Mouse (Mus musculus) limb, embryonic 10.5 days (tissue): ENCODE measurements around the gene Etfbkmt. TPM values are rescaled to one million over a fixed set of nuclear protein-coding genes. Genes with fewer than 3 reads are reported as not detected.
A peak's percentile ranks its signal among the peaks of the same experiment; 100 is the strongest.
"Not testable (repeated sequence)": the region's sequence is repeated elsewhere in the genome, so short reads cannot be mapped to it uniquely, and the experiment has no call there.

Experiments used
- DNase-seq: peaks from one replicate; pipeline ENCODE4 v3.0.0-alpha.2; 2017; ENCODE audit warnings: low spot score
- H3K27ac ChIP-seq: fragments of 300-500 bp; sonication (generic); 2 replicates; pipeline ENCODE4 v1.5.1; 2016; ENCODE audit warnings: mild to moderate bottlenecking
- H3K27me3 ChIP-seq: fragments of 300-500 bp; sonication (generic); 2 replicates; pipeline ENCODE4 v1.6.1; 2016; ENCODE audit warnings: low read depth, mild to moderate bottlenecking; ENCODE audit not compliant: poor library complexity, severe bottlenecking
- H3K36me3 ChIP-seq: fragments of 300-500 bp; sonication (generic); 2 replicates; pipeline ENCODE4 v1.6.1; 2016; ENCODE audit warnings: mild to moderate bottlenecking, moderate library complexity
- H3K4me1 ChIP-seq: fragments of 300-500 bp; sonication (generic); 2 replicates; pipeline ENCODE4 v1.6.1; 2016
- H3K4me3 ChIP-seq: fragments of 300-500 bp; sonication (generic); 2 replicates; pipeline ENCODE4 v1.5.1; 2016; ENCODE audit warnings: mild to moderate bottlenecking, moderate library complexity
- H3K9me3 ChIP-seq: fragments of 300-500 bp; sonication (generic); replicated peaks from 2 replicates; pipeline ENCODE4 v1.6.1; 2016; ENCODE audit warnings: mild to moderate bottlenecking
- WGBS: fragments of 180-500 bp; shearing (Covaris S2); methylation state at CpG from one replicate; pipeline ENCODE4 v1.1.7; 2016; 5-methylcytosine and 5-hydroxymethylcytosine counted together
- polyA plus RNA-seq: library from polyadenylated mRNA; unstranded; fragments of >200 nt; fragmentation: Nextera tagmentation; extraction: Ambion mirVana; gene quantifications from 2 replicates; pipeline ENCODE4 v1.2.1, GENCODE M21; 2016

Gene Etfbkmt
- polyA plus RNA-seq, 1 experiment from 2014 or later: 15.8 TPM

DNA sequence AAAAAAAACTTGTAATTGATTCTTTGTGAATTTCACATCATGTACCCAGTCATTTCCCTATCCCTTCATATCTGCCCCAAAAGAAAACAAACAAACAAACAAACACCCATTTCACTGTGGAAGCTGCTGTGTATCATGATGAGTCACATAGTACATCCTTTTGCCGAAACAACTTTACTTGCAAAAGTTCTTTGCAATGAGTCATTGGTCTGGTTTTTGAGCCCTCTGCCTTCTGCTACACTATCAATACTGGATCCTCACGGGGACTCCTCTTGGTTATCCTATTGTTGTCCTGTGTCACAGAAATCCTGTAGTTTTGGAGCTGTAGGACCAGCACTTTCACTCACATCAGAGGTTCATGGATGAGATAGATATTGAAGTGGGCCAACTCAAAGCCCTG, 30.7 kb upstream of the Etfbkmt start:
- WGBS: 81% methylated on average over 2 of the region's 2 CpGs
- no peaks in the 10 kb centered on the region for H3K27me3 ChIP-seq
- no peaks in the 10 kb centered on the region for H3K9me3 ChIP-seq
- no peaks in the 10 kb centered on the region for H3K36me3 ChIP-seq
- no peak overlapping the region for H3K27ac ChIP-seq
- no peaks in the 10 kb centered on the region for H3K4me1 ChIP-seq
- DNase-seq: no peak
- no peak overlapping the region for H3K4me3 ChIP-seq

DNA sequence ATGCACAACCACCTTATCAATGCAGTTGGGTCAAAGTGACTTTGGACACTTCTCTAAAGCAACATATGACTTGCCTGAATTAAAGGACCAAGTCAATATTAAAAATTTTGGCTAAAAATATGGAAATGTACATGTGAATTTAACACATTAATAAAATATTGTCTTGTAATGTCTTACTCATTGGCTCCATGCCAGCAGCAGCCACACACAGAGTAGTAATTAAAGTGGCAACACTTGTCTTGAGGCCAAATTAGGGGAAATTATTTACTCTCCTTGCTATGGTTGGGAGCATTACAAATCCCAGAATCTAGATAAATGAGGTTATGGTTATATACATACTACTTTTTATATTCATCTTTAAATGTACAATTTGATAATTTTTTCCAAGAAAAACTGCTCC, 22.7 kb upstream of the Etfbkmt start:
- H3K4me3 ChIP-seq: no peak overlapping the region

DNA sequence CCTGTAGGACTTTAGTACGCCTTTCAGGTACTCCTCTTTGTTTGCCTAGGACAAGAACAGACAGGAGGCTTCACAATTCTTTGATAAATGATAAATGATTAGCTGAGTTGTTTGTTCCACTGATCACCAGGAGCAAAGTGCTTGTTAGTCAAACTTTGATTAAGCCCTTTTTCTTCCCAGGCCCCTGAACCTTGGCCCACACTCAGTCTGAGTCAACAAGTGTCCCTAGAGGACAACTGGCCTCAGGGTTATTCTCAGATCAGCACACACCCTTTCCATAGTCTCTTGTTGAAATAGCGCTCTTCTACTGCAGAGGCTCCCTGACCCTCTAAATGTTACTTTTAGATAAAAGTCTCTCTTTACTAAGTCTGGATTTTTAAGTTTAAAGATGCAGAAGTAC, 20.7 kb upstream of the Etfbkmt start:
- DNase-seq: no peak
- no peaks in the 10 kb centered on the region for H3K27me3 ChIP-seq
- 72% methylated on average over 2 of the region's 2 CpGs for WGBS
- no peaks in the 10 kb centered on the region for H3K9me3 ChIP-seq
- no peaks in the 10 kb centered on the region for H3K4me1 ChIP-seq
- no peaks in the 10 kb centered on the region for H3K36me3 ChIP-seq
- H3K4me3 ChIP-seq: no peak overlapping the region
- no peak overlapping the region for H3K27ac ChIP-seq

More for the DNA sequence above, 22.7 kb upstream of the Etfbkmt start:
- DNase-seq: no peak
- Histone ChIP-seq H3K4me1 (no peaks in the 10 kb centered on the region), H3K9me3 (no peaks in the 10 kb centered on the region), H3K27ac (no peak overlapping the region), H3K36me3 (no peaks in the 10 kb centered on the region), H3K27me3 (no peaks in the 10 kb centered on the region)

DNA sequence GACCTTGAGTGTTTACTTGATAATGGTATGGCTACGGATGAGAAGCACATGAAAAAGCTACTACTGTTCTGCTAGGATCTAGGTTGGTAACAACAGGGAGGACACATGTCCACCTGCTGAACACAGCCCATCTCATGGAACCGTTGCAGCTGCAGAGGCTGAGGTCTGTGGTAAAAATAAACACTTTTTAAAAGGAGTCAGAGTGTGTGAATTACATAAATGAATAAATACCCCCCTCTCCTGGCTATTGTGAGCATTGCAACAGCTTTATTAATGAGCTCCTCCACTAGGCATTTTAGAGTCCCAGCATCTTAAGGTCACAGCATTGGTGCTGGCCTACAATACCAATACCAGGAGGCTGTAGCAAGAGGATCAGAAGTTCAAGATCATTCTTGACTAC, 19.8 kb upstream of the Etfbkmt start:
- 43% methylated on average over 2 of the region's 2 CpGs for WGBS
- H3K27ac ChIP-seq: no peak overlapping the region
- H3K4me1 ChIP-seq: no peaks in the 10 kb centered on the region
- no peaks in the 10 kb centered on the region for H3K36me3 ChIP-seq
- no peak for DNase-seq
- no peaks in the 10 kb centered on the region for H3K9me3 ChIP-seq
- no peak overlapping the region for H3K4me3 ChIP-seq
- no peaks in the 10 kb centered on the region for H3K27me3 ChIP-seq

DNA sequence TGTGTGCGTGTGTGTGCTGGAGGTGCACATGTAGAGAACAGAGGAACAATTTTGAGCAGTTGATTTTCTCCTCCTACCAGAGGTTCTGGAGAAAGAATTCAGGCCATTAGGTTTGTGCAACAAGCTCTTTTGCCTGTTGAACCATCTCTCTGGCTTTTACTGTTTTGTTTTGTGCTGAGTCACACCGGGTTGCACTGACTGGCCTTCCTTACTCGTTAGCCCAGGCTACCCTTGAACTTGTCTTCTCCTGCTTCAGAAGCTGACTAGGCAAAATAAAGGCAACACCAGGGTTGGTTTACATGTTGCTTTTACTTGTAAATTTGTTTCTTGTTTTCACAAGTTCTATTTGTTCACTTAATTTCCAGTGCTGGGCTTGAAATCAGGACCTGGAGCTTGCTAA, 16.6 kb upstream of the Etfbkmt start:
- no peak for DNase-seq
- H3K9me3 ChIP-seq: no peaks in the 10 kb centered on the region
- no peaks in the 10 kb centered on the region for H3K4me1 ChIP-seq
- no peak overlapping the region for H3K27ac ChIP-seq
- no peaks in the 10 kb centered on the region for H3K36me3 ChIP-seq
- no peaks in the 10 kb centered on the region for H3K27me3 ChIP-seq
- no peak overlapping the region for H3K4me3 ChIP-seq
- 85% methylated on average over 3 of the region's 3 CpGs for WGBS

DNA sequence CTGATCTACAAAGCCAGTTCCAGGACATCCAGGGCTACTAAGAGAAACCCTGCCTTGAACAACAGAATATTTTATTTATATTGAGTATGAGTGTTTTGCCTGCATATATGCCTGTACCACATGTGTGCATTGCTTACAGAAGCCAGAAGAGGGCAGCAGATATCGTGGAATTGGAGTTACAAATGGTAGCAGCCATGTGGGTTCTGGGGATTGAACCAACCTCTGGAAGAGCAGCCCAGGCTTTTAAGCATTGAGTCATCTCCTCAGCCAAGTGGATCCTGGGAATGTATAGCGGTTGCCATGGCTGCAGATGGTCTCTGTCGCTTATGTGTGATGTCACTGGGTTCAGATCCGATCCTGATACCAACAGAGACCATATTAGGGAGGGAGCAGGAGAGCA, 13.0 kb upstream of the Etfbkmt start:
- H3K27ac ChIP-seq: no peak overlapping the region
- H3K4me3 ChIP-seq: no peak overlapping the region
- no peaks in the 10 kb centered on the region for H3K9me3 ChIP-seq
- H3K27me3 ChIP-seq: no peaks in the 10 kb centered on the region
- DNase-seq: peak; percentile 42
- H3K36me3 ChIP-seq: no peaks in the 10 kb centered on the region
- WGBS: 66% methylated on average over 4 of the region's 4 CpGs
- no peaks in the 10 kb centered on the region for H3K4me1 ChIP-seq

DNA sequence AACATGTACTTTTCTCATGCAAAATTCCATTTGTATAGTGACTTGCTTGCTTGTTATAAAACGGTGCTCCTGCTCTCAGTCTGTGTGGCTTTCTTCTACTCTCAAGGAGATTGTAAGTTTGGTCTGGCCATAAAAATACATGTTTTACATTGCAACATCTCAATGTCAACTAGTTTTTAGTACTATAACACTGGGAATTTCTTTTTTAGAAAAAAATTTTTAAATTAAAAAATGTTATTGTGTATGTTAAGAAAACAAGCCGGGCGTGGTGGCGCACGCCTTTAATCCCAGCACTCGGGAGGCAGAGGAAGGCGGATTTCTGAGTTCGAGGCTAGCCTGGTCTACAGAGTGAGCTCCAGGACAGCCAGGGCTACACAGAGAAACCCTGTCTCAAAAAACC, 9.8 kb upstream of the Etfbkmt start, which contains the start of gene Gm10203:
Gene Gm10203, plus strand, starts transcription at position 301 of the 400 bp plus-strand sequence.
- 88% methylated on average over 8 of the region's 8 CpGs for WGBS

DNA sequence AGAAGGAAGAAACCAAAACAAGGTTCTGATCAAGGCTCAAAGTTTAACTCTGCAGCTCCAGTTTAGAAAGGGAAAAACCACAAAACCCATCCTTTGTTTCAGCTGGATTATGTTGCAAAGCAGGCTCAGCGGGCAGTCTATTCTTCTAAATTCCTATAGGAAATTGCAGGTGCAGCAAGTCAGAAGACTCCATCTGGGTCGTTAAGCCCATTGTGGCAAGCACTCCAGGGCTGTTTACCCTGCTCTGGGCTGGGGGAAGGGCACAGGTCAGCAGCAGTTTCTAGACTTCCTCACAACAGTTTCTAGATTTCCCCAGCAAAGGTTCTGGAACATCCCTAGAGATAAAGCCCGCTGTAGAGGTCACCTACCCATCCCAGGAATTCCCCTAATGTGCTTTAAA, 8.5 kb upstream of the Etfbkmt start:
- Histone ChIP-seq H3K27ac (no peak overlapping the region), H3K4me3 (no peak overlapping the region), H3K9me3 (no peaks in the 10 kb centered on the region), H3K36me3 (no peaks in the 10 kb centered on the region), H3K27me3 (no peaks in the 10 kb centered on the region), H3K4me1 (peaks cover 12% of the 10 kb centered on the region)
- WGBS: 34% methylated on average over 3 of the region's 3 CpGs
- no peak for DNase-seq

More for the DNA sequence above, 9.8 kb upstream of the Etfbkmt start, which contains the start of gene Gm10203:
- not testable (repeated sequence) for H3K27me3 ChIP-seq, H3K36me3 ChIP-seq, H3K9me3 ChIP-seq, H3K4me1 ChIP-seq, H3K4me3 ChIP-seq, H3K27ac ChIP-seq, DNase-seq

DNA sequence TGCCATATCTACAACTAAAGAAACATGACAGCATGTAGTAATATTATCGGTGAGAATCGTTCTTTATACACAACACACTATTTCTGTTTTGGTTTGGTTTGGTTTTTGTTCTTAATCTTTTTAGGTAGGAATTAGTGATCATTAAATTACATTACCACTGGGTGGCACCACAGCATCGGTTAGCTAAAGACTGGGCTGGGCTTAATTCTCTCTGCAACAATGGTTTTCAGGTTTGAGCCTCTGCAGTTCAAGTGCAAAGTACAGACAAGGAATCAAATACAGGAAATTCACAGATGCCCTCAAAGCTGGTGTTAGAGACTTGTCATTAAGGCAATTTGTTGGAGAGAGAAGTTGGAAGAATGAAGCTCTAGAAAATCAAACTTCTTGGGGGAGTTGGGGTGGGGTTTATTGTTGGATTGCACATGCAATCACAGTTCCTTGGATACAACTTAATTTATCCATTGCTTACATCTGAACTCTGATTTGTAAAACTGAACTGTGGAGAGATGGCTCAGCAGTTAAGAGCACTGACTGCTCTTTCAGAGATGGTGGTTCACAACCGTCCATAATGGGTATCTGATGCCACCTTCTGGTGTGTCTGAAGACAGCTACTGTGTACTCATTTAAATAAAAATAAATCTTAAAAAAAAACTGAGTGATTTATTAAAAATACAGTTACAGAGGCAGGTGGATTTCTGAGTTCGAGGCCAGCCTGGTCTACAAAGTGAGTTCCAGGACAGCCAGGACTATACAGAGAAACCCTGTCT, 7.2 kb upstream of the Etfbkmt start:
- Histone ChIP-seq H3K9me3 (no peaks in the 10 kb centered on the region), H3K27me3 (no peaks in the 10 kb centered on the region), H3K4me1 (peaks cover 12% of the 10 kb centered on the region), H3K36me3 (no peaks in the 10 kb centered on the region), H3K27ac (no peak overlapping the region), H3K4me3 (no peak overlapping the region)
- no peak for DNase-seq
- 30% methylated on average over 5 of the region's 5 CpGs for WGBS

DNA sequence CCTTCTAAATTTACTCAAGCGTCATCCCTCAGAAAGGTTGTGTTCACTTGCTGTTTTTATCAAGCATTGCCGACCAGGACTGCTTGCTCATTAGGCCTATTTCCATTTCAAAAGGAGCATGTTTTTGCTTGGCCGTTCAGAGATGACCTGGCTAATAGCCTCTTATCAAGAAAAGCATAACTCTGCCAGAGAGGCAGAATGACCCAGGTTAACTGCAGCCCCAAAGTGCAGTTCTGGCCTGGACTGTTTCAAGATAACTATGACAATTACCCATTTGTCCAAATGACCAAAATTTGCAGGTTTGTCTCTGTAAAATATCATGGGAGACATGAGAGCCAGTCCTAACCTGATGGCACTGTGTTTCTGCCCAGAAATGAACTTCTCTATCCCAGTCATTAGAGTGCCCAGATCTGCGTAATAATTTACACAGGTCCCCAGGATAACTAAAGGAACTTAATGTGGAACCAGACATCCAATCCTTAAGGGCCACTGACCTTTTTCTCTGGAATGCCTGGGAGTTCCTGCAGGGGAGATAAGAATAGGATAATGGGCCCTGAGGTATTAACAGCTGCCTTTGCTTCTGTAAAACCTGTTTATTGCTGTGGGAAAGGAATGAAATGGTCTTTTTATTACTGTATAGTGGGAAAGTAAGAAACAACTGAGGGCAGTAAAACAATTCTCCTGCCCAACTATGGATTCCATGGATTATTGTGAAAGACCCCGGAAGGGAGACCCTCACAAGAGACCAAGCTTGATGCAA, 5.1 kb upstream of the Etfbkmt start:
- H3K36me3 ChIP-seq: no peaks in the 10 kb centered on the region
- H3K9me3 ChIP-seq: no peaks in the 10 kb centered on the region
- WGBS: 5% methylated on average over 5 of the region's 5 CpGs

DNA sequence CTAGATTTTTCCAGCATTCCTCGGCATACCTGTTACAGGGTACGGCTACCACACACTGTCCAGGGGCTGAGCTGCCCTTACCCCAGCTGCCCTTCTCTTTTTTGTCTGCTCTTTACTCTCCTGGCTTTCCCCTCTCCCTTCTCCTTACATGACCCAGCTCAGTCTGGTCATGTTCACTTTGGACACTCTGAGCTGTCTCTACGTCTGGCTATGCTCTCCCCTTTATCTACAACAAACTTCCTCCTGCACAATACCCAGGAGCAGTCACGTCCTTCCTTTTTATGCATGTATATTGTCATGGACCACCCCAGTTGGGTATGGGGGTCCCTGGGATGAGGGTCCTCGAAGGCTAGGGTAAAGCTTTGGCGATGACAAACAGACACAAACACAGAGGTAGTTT, 4.0 kb upstream of the Etfbkmt start:
- 69% methylated on average over 6 of the region's 6 CpGs for WGBS
- H3K4me3 ChIP-seq: no peak overlapping the region
- DNase-seq: no peak
- peaks cover 12% of the 10 kb centered on the region for H3K4me1 ChIP-seq
- no peak overlapping the region for H3K27ac ChIP-seq
- H3K27me3 ChIP-seq: no peaks in the 10 kb centered on the region
- H3K36me3 ChIP-seq: no peaks in the 10 kb centered on the region
- no peaks in the 10 kb centered on the region for H3K9me3 ChIP-seq

More for the DNA sequence above, 5.1 kb upstream of the Etfbkmt start:
- DNase-seq: no peak
- Histone ChIP-seq H3K4me3 (no peak overlapping the region), H3K27ac (no peak overlapping the region), H3K27me3 (no peaks in the 10 kb centered on the region), H3K4me1 (peaks cover 12% of the 10 kb centered on the region)

DNA sequence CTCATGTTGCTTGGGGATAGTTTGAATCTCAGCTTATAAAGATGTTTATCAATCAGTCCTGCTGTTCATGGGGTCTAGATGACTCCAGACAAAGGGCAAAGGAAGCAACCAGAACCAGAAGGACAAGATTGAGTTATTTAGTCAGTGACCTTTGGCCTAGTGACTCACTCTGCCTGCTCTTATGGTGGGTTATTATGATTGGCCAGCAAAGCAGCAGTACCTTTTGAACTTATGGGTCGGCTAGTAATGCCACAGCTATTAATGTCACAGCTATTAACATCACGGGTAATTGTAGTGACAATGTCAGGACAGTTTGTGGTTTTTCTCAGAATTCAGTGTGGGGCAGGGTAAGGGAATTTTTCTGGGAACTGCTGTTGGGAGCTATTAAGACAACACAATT, 1.7 kb upstream of the Etfbkmt start:
- Histone ChIP-seq H3K36me3 (peaks cover 4% of the 10 kb centered on the region; the same call in 1 of the 2 replicates), H3K9me3 (no peaks in the 10 kb centered on the region), H3K4me3 (no peak overlapping the region), H3K27me3 (no peaks in the 10 kb centered on the region), H3K27ac (no peak overlapping the region), H3K4me1 (peaks cover 20% of the 10 kb centered on the region)
- DNase-seq: no peak
- 54% methylated on average over 2 of the region's 2 CpGs for WGBS

DNA sequence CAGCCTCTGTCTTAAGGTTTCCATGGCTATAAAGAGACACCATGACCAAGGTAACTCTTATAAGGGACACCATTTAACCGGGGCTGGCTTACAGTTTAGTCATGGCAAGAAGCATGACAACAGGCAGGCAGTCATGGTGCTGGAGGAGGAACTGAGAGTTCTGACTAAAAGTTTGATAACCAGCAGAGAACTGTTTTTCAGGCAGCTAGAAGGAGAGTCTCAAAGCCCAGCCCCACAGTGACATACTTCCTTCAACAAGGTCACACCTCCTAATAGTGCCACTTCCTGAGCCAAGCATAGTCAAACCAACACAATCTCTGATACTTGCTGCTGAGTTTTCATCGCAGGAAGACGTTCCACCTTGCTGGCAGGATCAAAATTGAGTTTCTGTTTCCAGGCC, 638 bp upstream of the Etfbkmt start:
- Histone ChIP-seq H3K9me3 (no peaks in the 10 kb centered on the region), H3K4me1 (peaks cover 19% of the 10 kb centered on the region), H3K36me3 (peaks cover 9% of the 10 kb centered on the region), H3K27ac (no peak overlapping the region), H3K4me3 (no peak overlapping the region), H3K27me3 (no peaks in the 10 kb centered on the region)
- 93% methylated on average over 3 of the region's 3 CpGs for WGBS
- DNase-seq: no peak
